Mouse (Mus musculus): ENCODE data around the gene Anapc15. TPM values are rescaled to one million over a fixed set of nuclear protein-coding genes. Genes with fewer than 3 reads are reported as not detected.
"Not testable (repeated sequence)": the region's sequence is repeated elsewhere in the genome, so short reads cannot be mapped to it uniquely, and the experiment has no call there.

Gene Anapc15
- total RNA-seq, 4 experiments from 2014 or later: 30.2 to 37.2 (median 35.0) TPM

- peak; percentile 98 to 99 for DNase-seq (ENCODE audit: low spot score in 2 of 2)
These were observed 32.9 kb downstream of the Anapc15 start for GRCm38 (mm10) chr7:101896104-101897066.

DNA sequence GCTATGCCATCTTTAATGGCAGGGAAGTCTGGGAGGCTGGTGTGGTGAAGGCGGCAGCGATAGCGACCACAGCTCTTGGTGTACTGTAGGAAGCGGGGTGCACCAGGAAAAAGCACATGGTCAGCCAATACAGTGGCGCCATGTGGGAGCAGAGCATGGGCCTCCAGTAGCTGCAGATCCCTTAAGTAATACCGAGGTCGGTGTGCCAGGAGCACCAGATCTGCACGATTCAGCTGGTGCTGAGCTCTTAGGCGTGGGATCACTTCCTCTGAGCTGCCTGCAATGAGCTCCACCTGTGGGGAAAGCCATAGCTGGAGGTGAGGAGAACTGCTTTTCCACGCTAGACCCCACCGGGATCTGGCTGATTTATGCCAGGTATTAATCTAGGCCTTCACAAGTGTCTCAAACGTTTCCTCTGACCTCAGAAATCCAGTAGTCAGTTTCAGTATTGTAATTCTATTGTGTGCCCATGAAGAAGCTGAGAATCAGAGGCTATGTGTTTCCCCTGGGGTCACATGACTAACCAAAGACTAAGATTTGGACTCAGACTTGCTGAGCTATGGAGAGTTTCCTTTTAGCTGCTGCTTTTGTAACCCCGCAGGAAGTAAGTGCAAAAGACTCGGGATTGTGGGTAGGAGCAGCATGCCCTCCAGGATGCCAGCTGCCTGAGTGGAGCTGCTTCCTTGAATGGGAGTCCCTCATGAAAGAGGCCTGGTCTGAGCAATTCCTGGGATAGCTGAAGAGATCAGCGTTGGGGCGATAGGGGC is 37.0 kb downstream of the Anapc15 start:
- DNase-seq (ENCODE audit: low spot score in 2 of 2): no peak

DNA sequence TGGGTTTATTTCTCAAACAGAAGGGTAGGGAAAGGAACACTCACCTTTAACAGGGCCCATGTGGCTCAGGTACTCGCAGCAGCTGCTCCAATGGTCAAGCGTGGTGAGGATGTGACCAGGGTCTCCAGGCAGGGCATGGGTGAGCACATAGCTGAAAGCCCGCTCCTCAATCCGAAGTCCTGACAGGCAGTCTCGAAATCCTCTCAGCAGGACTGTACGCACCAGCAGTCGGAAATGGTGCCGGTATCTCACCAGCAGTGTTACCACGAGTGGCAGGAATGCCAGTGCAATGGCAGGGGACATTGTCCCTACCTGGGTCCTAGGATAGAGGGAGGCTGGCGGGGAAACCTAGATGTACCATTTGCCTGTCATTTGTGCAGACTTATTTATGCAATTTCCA is 38.5 kb downstream of the Anapc15 start:
- no peak for DNase-seq (ENCODE audit: low spot score in 2 of 2)

- no peak for DNase-seq (ENCODE audit: low spot score in 2 of 2)
These were observed 39.3 kb downstream of the Anapc15 start for GRCm38 (mm10) chr7:101902846-101903245.

DNA sequence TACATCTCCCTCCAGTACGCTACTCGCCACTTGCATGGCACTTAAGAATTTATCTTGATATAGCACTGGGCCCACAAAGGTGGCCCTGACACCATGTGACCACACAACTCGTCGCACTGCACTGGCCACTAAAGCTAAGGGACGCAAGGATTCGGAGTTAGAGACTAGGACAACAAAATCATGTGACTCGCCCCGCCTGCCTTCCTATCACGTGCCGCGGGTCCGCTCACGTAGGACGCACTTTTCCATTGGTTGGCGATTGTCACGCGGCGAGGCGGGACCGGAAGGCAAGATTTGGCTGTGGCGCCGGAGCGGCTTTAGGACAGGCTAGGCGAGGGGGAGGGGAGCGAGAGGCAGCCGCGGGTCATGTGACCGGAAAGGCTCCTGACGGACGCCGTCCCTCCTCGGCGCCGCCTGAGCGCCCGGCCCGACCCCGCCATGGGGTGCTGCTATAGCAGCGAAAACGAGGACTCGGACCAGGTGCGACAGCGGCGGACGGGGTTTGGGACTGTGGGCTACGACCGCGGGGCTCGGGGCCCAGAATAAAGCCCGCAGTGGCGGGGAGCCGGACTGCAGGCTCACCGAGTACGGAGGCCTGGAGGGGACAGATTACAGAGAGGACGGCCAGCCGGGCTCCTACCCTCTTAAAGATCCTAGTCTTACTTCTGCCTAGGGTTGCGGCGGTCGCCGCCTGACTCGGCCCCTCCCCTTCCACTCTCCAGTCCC is 42.2 kb downstream of the Anapc15 start, which contains the start of gene Lamtor1:
Gene Lamtor1 (plus strand): TSS at position 344 of the 726 bp plus-strand sequence.
- DNase-seq (ENCODE audit: low spot score in 2 of 2): peak; percentile 99 to 100

GRCm38 (mm10) chr7:101906287-101906681 is 42.8 kb downstream of the Anapc15 start, which contains the start of gene Tomt:
Tomt (minus strand) TSS chr7:101906359.
- DNase-seq (ENCODE audit: low spot score in 2 of 2): no peak

- no peak for DNase-seq (ENCODE audit: low spot score in 2 of 2)
These were observed 43.2 kb downstream of the Anapc15 start for GRCm38 (mm10) chr7:101906696-101907095.

- no peak for DNase-seq (ENCODE audit: low spot score in 2 of 2)
These were observed 44.9 kb downstream of the Anapc15 start for GRCm38 (mm10) chr7:101908367-101908766.

DNA sequence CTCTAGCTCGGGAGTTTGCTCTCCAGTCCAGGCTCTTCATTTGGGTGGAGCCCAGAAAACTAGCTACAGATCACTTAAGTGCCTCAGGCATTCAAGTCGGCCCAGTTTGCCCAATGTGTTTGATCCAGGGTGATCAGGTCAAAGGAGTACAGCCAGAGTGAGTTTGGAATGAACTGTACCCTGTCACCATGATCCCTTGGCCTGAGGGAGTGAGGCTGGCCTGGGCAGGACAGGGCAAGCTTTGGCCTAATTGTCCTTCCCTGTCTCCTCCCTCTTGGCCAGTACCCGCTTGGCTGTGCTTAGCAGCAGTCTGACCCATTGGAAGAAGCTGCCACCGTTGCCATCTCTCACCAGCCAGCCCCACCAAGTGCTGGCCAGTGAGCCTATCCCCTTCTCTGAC is 46.6 kb downstream of the Anapc15 start:
- DNase-seq (ENCODE audit: low spot score in 2 of 2): no peak

DNA sequence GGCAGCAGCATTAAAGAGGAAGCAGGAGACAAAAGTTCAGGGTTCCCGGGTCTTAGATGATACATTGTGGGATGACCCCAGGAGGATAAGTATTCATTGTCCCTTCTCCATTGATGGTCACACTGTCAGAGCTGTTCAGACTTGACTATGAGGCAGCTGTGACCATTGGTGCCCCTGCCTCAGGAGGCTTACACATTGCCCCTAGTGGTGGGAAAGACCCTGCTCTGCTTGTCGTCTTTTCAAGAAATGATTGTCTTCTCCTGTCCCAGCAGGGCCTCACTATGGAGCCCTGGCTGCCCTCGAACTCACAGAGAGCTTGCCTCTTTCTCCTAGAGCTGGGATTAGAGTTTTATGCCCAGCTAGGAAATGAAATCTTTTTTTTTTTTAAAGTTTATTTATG is 48.5 kb downstream of the Anapc15 start:
- DNase-seq (ENCODE audit: low spot score in 2 of 2): no peak

DNA sequence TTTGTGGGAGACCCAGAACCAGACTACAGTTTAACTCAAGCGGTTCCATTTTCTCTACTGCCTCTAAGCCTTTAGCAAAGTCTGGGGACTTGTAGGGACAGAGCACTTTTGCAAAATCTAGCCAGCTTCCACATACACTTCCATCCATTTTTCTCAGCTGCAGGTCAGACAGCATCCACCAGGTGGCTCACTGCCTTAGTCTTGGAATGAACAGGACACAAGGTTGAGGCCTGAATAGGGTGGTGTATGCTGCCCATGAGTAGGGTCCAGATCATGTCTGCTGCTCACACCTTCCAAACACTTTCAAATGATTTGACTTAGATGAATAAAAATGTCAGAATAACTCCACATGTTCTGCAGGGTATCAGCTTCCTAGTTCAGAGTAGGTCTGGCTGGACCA is 54.6 kb downstream of the Anapc15 start:
- peak in 1 of 2 experiments; percentile 57 for DNase-seq (ENCODE audit: low spot score in 2 of 2)

DNA sequence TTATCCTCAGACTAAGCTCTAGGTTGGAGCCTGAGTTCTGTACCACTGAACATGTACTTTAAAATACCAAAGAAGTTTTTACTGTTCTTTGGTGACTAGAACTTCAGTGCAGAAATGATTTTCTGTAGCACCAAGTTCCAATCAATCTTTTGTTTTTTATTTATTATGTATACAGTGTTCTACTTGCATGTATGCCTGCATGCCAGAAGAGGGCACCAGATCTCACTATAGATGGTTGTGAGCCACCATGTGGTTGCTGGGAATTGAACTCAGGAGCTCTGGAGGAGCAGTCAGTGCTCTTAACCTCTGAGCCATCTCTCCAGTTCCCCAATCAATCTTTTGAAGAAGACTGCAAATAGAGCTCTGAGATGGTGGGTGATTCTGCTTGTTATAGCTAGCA is 62.4 kb downstream of the Anapc15 start:
- not testable (repeated sequence) for DNase-seq (ENCODE audit: low spot score in 2 of 2)

DNA sequence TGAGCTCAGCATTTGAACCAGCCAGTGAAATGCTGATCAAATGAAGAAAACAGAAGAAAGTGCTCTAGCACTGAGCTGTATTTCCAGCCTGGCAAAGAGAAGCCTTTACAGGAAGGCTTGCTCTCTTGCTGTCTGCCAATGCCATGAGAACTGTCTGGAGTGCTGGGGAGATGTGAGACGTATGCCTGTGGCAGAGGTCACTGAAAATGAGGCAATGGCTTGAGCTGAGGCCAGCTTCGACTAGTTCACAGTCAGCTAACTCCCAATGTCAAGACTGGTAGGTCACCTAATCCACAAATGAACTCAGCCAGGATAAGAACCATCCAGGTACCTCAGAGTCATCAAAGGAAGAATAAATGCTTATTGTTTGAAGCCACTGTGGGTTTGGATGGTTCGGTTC is 64.6 kb downstream of the Anapc15 start:
- no peak for DNase-seq (ENCODE audit: low spot score in 2 of 2)

DNA sequence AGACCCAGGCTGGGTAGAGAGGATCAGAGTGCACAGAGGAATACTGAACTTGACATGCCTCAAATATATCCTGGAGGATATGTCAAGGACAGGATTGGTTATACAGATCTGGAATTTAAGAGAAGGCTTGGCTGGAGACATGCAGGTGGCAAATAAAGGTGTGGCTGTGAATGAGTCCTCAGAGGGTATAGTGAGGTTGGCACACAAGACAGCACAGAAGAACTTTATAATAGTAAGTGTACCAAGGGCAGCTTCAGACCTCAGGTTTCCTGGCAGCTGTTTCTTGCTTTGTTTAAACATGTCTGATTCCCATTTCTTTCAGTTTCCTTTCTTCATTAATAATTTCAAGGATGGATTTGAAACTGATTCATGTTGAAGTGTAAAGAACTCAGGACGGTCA is 69.0 kb downstream of the Anapc15 start:
- no peak for DNase-seq (ENCODE audit: low spot score in 2 of 2)

- no peak for DNase-seq (ENCODE audit: low spot score in 2 of 2)
These were observed 69.8 kb downstream of the Anapc15 start for GRCm38 (mm10) chr7:101933300-101933699.

DNA sequence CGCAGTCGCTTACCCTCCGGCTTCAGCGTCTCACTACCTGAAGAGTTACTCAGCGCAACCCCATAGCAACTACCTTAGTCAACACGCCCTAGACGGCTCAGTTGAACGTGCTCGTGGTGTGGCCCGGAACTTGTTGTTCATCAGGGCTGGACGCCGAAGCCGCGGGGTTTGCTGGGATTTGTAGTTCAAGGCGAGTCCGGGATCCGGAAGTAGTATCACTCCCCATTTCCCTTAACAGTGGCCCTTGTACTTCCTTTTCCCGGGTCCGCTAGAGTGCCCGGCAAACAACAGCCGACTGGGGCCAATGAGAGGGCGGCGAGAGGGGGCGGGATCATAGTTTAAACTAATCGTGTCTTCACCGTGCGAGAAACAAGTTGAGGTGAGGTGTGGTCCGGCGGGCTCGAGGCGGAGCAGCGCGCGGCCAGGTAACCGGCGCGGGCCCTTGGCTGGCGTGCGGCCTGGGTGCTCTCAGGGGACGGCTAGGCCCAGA is 70.3 kb downstream of the Anapc15 start, which contains the start of the genes Lrrc51 and Numa1:
Gene Lrrc51 (minus strand): TSS at position 145 of the 490 bp plus-strand sequence.
Gene Numa1 (plus strand): TSS at position 361 of the 490 bp plus-strand sequence.
- peak; percentile 97 for DNase-seq (ENCODE audit: low spot score in 2 of 2)

GRCm38 (mm10) chr7:101935957-101936356 is 72.4 kb downstream of the Anapc15 start:
- DNase-seq (ENCODE audit: low spot score in 2 of 2): no peak

DNA sequence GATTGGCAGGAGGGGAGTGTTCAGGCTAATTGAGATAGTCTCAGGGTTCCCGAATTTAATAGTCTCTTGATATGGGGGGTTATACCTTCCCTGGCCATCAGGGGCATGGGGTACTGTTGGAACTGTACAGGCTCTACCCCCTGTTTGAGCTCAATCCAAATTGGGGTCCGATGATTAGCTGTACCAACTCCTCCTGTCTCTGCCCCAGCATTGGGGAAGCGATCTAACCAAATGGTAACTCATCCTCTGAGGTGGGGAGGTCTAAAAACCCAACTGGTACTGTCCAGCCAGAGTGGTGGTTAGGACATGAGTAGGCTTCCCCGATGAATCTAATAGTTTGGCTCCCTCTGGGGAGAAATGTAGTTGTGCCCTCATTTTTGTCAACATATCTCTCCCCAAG is 73.5 kb downstream of the Anapc15 start:
- no peak for DNase-seq (ENCODE audit: low spot score in 2 of 2)

DNA sequence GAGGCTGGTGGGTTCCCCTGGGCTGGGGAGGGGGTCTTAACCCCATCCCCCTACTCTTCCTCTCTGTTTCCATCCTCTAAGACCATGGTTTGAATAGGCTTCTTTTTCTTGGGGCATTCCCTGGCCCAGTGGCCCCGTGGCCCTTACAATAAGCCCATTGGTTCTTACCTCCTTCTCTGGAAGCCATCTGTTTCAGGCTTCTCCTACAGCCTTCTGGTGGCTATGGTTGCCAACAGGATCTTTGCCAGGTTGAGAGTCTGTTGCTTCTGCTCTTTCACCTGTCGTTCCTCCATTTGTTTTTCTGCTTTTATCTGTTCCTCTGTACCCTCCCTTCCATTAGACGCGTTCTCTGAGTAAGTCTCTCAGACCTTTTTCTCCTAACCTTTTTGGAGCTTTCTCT is 74.1 kb downstream of the Anapc15 start:
- peak; percentile 39 to 56 for DNase-seq (ENCODE audit: low spot score in 2 of 2)

- DNase-seq (ENCODE audit: low spot score in 2 of 2): no peak
These were observed 74.8 kb downstream of the Anapc15 start for GRCm38 (mm10) chr7:101938348-101938747.

DNA sequence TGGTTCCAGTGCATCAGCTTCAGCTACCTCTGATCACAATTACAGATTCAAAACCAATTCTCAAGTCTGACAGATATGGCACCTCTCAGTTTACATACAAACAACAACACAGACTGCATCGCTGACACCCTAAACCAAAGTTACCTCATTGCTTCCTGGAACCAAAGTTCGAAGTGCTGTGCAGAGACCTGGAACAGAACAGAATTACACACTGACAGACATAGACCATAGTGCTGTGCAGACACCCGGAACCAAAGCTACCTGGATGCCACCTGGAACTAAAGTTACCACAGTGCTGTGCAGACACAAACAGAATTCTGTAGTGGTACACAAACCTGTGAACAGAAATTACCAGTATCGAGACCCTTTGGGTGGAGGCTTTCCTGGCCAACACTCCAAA is 76.2 kb downstream of the Anapc15 start:
- no peak for DNase-seq (ENCODE audit: low spot score in 2 of 2)

All from layer of hippocampus, adult 8-10 months (tissue).